Mouse (Mus musculus) lung, embryonic 14.5 days (tissue): ENCODE measurements around the gene Plac9a. TPM values are rescaled to one million over a fixed set of nuclear protein-coding genes. Genes with fewer than 3 reads are reported as not detected.

Experiments
- ATAC-seq: fragments of 200-750 bp; cut with Nextera tagmentation; 2 replicates; pipeline ENCODE4 v1.8.0; 2017; ENCODE audit warnings: mild to moderate bottlenecking, moderate TSS enrichment, moderate library complexity; ENCODE audit not compliant: insufficient read depth
- DNase-seq: peaks from one replicate; pipeline ENCODE4 v3.0.0-alpha.2; 2015
- H3K27ac ChIP-seq: fragments of 300-500 bp; sonication (generic); 2 replicates; pipeline ENCODE4 v1.5.1; 2014; ENCODE audit warnings: low read depth, mild to moderate bottlenecking, moderate library complexity
- H3K27me3 ChIP-seq: fragments of 300-500 bp; sonication (generic); 2 replicates; pipeline ENCODE4 v1.6.1; 2014; ENCODE audit warnings: low read length, control low read depth; ENCODE audit not compliant: insufficient read depth
- H3K36me3 ChIP-seq: fragments of 300-500 bp; sonication (generic); 2 replicates; pipeline ENCODE4 v1.6.1; 2014; ENCODE audit warnings: control low read depth; ENCODE audit not compliant: insufficient read depth
- H3K4me1 ChIP-seq: fragments of 300-500 bp; sonication (generic); 2 replicates; pipeline ENCODE4 v1.6.1; 2014; ENCODE audit warnings: antibody characterized with exemption, control low read depth; ENCODE audit not compliant: insufficient read depth
- H3K4me2 ChIP-seq: fragments of 300-500 bp; sonication (generic); 2 replicates; pipeline ENCODE4 v1.6.1; 2014; ENCODE audit warnings: mild to moderate bottlenecking
- H3K4me3 ChIP-seq: fragments of 300-500 bp; sonication (generic); 2 replicates; pipeline ENCODE4 v1.5.1; 2014; ENCODE audit warnings: low read depth, low read length
- H3K9ac ChIP-seq: fragments of 300-500 bp; sonication (generic); 2 replicates; pipeline ENCODE4 v1.6.1; 2014
- H3K9me3 ChIP-seq: fragments of 300-500 bp; sonication (generic); 2 replicates; pipeline ENCODE4 v1.6.1; 2016; ENCODE audit warnings: low read depth, low read length, control low read depth
- CTCF ChIP-seq: IDR thresholded peaks from 2 replicates; pipeline ENCODE4 v1.5.1; 2016; ENCODE audit warnings: antibody characterized with exemption, low read depth
- WGBS: fragments of 180-500 bp; shearing (Covaris S2); extraction: QIAGEN DNeasy Blood & Tissue Kit; methylation state at CpG from one replicate; pipeline ENCODE4 v1.1.7; 2014; 5-methylcytosine and 5-hydroxymethylcytosine counted together
- polyA plus RNA-seq: library from polyadenylated mRNA; unstranded; fragments of >200 nt; fragmentation: Nextera tagmentation; extraction: Ambion mirVana; gene quantifications from 2 replicates; pipeline ENCODE4 v1.2.1, GENCODE M21; 2014

The Plac9a gene
- polyA plus RNA-seq, 1 experiment from 2014 or later: 0.53 TPM

DNA sequence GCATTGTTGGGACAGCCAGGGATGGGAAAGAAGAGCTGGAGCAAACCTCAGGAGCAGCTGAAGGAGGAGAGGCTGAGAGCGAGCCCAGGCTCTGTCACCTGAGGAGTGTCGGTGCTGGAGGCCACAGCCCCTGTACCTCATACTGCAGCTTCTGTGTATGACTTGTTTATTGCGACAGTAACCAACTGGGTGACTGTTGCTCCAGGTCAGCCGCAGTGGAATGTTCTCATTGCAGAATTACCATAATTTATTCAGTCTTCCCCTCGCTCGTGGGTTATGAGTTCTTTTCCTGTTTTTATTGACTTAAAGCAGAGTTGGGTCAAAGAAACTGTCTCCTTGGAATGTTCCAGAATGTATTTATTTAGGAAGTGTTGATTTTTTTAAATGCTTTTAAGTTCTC, 54.7 kb downstream of the Plac9a start:
- ATAC-seq (no peak), DNase-seq (no peak)
- TF ChIP-seq CTCF: no peak
- Histone ChIP-seq H3K27me3 (peaks cover 2% of the 10 kb centered on the region), H3K4me3 (no peak overlapping the region), H3K4me2 (no peak overlapping the region), H3K27ac (no peak overlapping the region), H3K36me3 (no peaks in the 10 kb centered on the region), H3K9me3 (no peaks in the 10 kb centered on the region), H3K4me1 (no peaks in the 10 kb centered on the region), H3K9ac (no peak overlapping the region)
- WGBS: 69% methylated on average over 6 of the region's 6 CpGs

DNA sequence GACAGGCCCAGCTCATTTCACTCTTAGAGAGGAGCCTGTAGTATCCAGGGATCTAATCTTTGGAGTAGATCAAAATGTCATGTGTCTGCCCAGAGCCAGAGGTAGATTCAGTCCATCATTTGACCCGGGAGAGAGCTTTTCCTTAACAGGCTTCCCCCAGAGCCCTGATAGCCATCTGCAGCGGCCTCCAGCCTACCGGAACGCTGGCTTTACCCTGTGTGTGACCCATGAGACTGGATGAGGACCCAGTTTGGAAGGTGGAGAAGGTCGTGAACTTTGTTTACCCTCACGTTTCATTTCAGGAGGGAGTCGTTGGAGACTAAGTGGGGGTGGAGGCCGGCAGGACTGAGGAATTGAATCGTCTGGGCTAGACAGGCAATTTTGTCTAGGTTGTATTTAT, 55.2 kb downstream of the Plac9a start:
- DNase-seq (no peak), ATAC-seq (no peak)
- Histone ChIP-seq H3K36me3 (no peaks in the 10 kb centered on the region), H3K4me3 (no peak overlapping the region), H3K9me3 (no peaks in the 10 kb centered on the region), H3K4me1 (no peaks in the 10 kb centered on the region), H3K27ac (no peak overlapping the region), H3K27me3 (peaks cover 8% of the 10 kb centered on the region), H3K4me2 (no peak overlapping the region), H3K9ac (no peak overlapping the region)
- TF ChIP-seq CTCF: no peak
- 26% methylated on average over 9 of the region's 9 CpGs for WGBS

DNA sequence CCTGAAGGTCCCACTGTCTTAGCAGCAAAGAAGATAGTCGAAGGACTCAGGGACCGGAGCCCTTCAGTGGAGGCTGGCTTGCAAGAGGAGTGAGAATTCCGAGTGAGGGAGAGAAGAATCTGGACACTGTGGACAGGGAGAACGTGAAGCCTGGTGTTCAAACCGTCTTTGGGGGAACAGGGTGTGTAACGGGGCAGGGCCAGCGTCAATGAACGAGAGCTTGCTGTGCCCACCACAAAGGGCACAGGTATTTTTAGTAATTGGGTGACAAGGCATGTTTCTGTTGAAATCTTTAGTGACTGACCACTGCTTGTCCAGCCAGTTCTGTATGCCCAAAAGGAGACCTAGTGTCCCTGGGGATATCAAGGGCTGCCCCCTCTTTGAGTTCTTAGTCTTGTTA, 56.4 kb downstream of the Plac9a start:
- DNase-seq: no peak
- 88% methylated on average over 8 of the region's 8 CpGs for WGBS
- H3K4me3 ChIP-seq: no peak overlapping the region
- no peaks in the 10 kb centered on the region for H3K36me3 ChIP-seq
- ATAC-seq: no peak
- H3K9me3 ChIP-seq: no peaks in the 10 kb centered on the region
- H3K9ac ChIP-seq: no peak overlapping the region
- no peak for TF ChIP-seq CTCF
- no peak overlapping the region for H3K27ac ChIP-seq
- H3K27me3 ChIP-seq: peaks cover 19% of the 10 kb centered on the region
- H3K4me2 ChIP-seq: no peak overlapping the region
- no peaks in the 10 kb centered on the region for H3K4me1 ChIP-seq

- 72% methylated on average over 6 of the region's 6 CpGs for WGBS
- H3K4me3 ChIP-seq: no peak overlapping the region
- no peaks in the 10 kb centered on the region for H3K36me3 ChIP-seq
- DNase-seq (no peak), ATAC-seq (no peak)
- no peak overlapping the region for H3K4me2 ChIP-seq
- no peak overlapping the region for H3K27ac ChIP-seq
- H3K9ac ChIP-seq: no peak overlapping the region
- H3K4me1 ChIP-seq: no peaks in the 10 kb centered on the region
- peaks cover 19% of the 10 kb centered on the region for H3K27me3 ChIP-seq
- TF ChIP-seq CTCF: no peak
- H3K9me3 ChIP-seq: no peaks in the 10 kb centered on the region
These were observed 57.0 kb downstream of the Plac9a start for GRCm38 (mm10) chr14:25845832-25846383.

DNA sequence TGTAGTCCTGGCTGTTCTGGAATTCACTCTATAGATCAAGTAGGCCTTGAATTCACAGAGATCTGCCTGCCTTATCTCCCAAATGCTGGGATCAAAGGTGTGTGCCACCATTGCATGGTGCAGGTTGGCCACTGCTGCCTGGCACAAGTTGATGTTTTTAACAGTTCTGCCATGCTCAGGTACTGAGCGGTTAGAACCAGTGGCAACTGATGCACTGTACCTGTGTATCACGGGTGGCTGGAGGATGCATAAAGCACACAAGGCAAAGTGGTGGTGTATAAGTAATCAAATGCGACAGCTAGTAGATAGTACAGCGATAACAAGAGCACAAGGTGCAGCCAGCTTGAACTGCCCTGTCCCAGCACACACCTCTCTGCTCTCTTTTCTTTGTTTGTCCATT, 58.5 kb downstream of the Plac9a start:
- 84% methylated on average over 4 of the region's 4 CpGs for WGBS
- DNase-seq: no peak
- no peaks in the 10 kb centered on the region for H3K4me1 ChIP-seq
- H3K4me3 ChIP-seq: no peak overlapping the region
- no peaks in the 10 kb centered on the region for H3K9me3 ChIP-seq
- no peak overlapping the region for H3K9ac ChIP-seq
- H3K4me2 ChIP-seq: no peak overlapping the region
- peaks cover 19% of the 10 kb centered on the region for H3K27me3 ChIP-seq
- H3K27ac ChIP-seq: no peak overlapping the region
- ATAC-seq: no peak
- no peak for TF ChIP-seq CTCF
- no peaks in the 10 kb centered on the region for H3K36me3 ChIP-seq

GRCm38 (mm10) chr14:25842688-25843003, 60.3 kb downstream of the Plac9a start:
- no peaks in the 10 kb centered on the region for H3K4me1 ChIP-seq
- H3K27me3 ChIP-seq: peaks cover 19% of the 10 kb centered on the region
- TF ChIP-seq CTCF: no peak
- ATAC-seq: no peak
- no peaks in the 10 kb centered on the region for H3K36me3 ChIP-seq
- peak overlapping the region; percentile 55 for H3K9ac ChIP-seq
- H3K9me3 ChIP-seq: no peaks in the 10 kb centered on the region
- H3K27ac ChIP-seq: no peak overlapping the region; the same call in 1 of the 2 replicates
- peak overlapping the region; percentile 62 for H3K4me3 ChIP-seq
- peak overlapping the region; percentile 99 for H3K4me2 ChIP-seq
- WGBS: 1% methylated on average over 12 of the region's 12 CpGs
- DNase-seq: no peak

DNA sequence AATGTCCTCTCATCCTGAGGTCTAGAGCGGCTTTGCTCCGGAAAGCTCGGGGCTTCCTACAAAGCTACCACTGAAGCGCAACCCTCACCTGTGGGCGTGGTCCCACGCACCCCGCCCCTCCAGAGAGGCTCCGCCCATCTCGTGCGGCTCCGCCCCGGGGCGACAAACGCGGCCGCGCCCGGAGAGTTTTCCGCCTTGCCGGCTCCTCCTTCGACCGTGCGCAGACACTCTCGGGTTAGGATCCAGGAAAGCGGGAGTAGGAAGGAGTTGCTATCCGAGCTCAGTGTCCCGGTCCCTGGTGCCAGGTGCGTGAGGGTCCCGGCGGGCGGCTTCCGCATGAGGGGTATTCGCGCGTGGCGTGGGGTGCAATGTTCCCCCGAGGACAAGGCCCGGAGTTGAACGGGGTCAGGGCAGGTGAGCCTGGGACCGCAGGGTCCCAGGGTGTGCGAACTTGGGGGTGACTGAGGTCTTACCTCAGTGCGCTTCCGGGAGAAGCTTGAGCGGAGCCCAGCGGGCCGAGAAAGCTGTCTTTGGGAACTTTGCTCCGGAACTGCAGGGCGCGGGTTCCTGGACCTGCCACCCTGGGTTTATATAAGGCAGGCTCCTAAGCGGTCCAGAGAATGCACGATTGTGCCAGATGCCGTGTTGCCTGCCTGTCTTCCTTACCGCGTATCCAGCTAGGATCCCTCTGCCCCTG, 60.8 kb downstream of the Plac9a start, which contains the start of gene Anxa11:
Anxa11 (plus strand) TSS at position 166 of the 697 bp plus-strand sequence.
- peak within 1 kb of the TSS; percentile 55 for H3K9ac ChIP-seq
- ATAC-seq (peak; percentile 66), DNase-seq (peak; percentile 89)
- WGBS: under 1% methylated on average over 54 of the region's 54 CpGs
- TF ChIP-seq CTCF: no peak
- no peaks in the 10 kb centered on the region for H3K9me3 ChIP-seq
- H3K27ac ChIP-seq: no peak within 1 kb of the TSS; the same call in 1 of the 2 replicates
- H3K4me3 ChIP-seq: peak within 1 kb of the TSS; percentile 62
- H3K36me3 ChIP-seq: no peaks in the 10 kb centered on the region
- peaks cover 19% of the 10 kb centered on the region for H3K27me3 ChIP-seq
- peak within 1 kb of the TSS; percentile 99 for H3K4me2 ChIP-seq
- H3K4me1 ChIP-seq: no peaks in the 10 kb centered on the region
